Mouse (Mus musculus) left cerebral cortex, postnatal 14 days (tissue): ENCODE results near the gene Galnt5. TPM values are rescaled to one million over a fixed set of nuclear protein-coding genes. Genes with fewer than 3 reads are reported as not detected.

Experiments
- DNase-seq, 2 experiments: peaks; one replicate each; pipeline ENCODE4 v3.0.0; 2021 to 2022; ENCODE audit warnings: low spot score in 2 of 2, mixed read lengths in 1 of 2
- intact Hi-C: fragments of 180-260 bp; cut with DNase I; formaldehyde crosslinking; loops from one replicate; pipeline ENCODE4 v1.15.1; 2025
- long read RNA-seq, 2 experiments: library from polyadenylated mRNA; stranded (forward); transcript quantifications; one replicate each; pipeline ENCODE4 v2.0.0; 2021
- total RNA-seq, 2 experiments: library from RNA; stranded (reverse); gene quantifications; 2 replicates each; pipeline ENCODE4 v1.2.3; 2021

Galnt5 gene
- total RNA-seq, result under 1 TPM in 1 of 2 experiments, not detected in 1; 0.11 TPM
- long read RNA-seq, experiment 1, result 0 reads
- long read RNA-seq, experiment 2, result 0 reads

GRCm38 (mm10) chr2:57997752-57998430 lies at the start of gene Galnt5:
Gene Galnt5, plus strand, starts transcription at chr2:57997884.
- no peak for DNase-seq
- intact Hi-C loops, result no loop called here

DNA sequence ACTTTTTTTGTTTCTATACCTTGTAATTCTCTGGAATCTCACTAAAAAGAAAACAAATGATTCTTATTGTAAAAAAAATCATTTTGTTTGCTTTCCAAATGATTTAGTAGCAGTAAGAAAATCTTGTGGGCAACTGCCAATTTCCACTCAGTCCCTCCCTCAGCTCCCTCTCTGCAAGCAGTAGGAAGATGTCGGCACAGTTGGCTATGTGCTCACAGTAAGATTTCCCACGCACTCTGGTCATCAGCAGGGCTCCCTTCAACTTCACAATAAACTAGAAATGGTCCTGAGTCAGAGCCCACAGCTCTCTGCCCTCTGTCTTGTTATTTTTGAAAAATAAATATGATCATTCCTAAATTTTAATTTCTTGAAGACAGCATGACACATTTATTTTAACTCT lies 46.1 kb upstream of the Galnt5 start:
- no peak for DNase-seq
- intact Hi-C loops, result no loop called here

- DNase-seq, result no peak
Observed at GRCm38 (mm10) chr2:57960786-57961185, 36.9 kb upstream of the Galnt5 start.

GRCm38 (mm10) chr2:57982248-57982647 lies 15.4 kb upstream of the Galnt5 start:
- DNase-seq, result no peak
- intact Hi-C loops, result no loop called here

More at GRCm38 (mm10) chr2:57960786-57961185, 36.9 kb upstream of the Galnt5 start:
- intact Hi-C loops, result no loop called here

DNA sequence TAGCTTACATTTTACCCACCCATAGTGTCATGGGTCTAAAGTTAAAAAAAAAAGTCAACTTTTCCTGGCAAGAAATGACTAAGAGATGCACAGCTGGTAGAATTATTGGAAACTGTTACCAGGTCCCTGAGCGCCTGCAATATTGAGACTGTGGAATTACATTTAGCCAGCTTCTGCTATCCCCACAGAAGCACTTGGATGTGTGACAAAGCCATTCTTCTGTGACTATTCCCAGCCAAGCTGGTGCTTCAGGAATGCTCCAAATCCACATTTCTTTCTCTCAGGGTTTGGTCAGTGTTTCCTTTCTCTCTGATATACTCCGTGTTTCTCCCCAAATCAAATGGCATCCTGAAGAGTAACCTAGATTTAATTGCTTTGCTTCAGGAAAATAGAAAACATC lies 6.6 kb upstream of the Galnt5 start:
- DNase-seq, result no peak

GRCm38 (mm10) chr2:58001497-58001896 lies 3.8 kb downstream of the Galnt5 start:
- intact Hi-C loops, result no loop called here
- no peak for DNase-seq

More for the DNA sequence above, 6.6 kb upstream of the Galnt5 start:
- intact Hi-C loops, result no loop called here

GRCm38 (mm10) chr2:58007081-58007480 lies 9.4 kb downstream of the Galnt5 start:
- intact Hi-C loops, result no loop called here
- no peak for DNase-seq

- DNase-seq, result peak in 1 of 2 experiments; percentile 16
- intact Hi-C loops, result loop anchor here (10.0 kb wide), 1 partner anchor 171 kb away; the partner anchor contains the start of gene Cytip
Observed at GRCm38 (mm10) chr2:58023556-58023955, 25.9 kb downstream of the Galnt5 start.

DNA sequence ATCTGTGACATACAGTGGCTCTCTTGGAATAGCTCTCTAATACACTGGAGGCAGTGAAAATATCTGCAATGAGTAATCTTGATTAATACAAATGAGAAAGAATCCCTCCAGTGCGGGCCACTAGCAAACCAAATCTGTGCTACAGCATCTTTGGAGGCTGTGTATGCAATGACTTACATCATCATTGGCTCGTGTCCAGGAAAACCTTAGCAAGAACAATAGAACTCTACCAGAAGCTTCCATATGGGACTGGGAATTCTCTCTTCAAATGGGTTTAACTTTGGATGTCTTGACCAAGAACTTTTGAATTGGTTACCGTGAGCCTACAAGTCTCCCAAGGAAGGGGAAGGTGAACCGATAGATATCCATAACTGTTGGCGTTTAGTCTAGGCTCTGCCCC lies 29.1 kb downstream of the Galnt5 start:
- intact Hi-C loops, result loop anchor here (5.0 to 10.0 kb wide), 2 partner anchors 168 to 641 kb away; partner anchors contain the start of gene Cytip
- DNase-seq, result no peak

DNA sequence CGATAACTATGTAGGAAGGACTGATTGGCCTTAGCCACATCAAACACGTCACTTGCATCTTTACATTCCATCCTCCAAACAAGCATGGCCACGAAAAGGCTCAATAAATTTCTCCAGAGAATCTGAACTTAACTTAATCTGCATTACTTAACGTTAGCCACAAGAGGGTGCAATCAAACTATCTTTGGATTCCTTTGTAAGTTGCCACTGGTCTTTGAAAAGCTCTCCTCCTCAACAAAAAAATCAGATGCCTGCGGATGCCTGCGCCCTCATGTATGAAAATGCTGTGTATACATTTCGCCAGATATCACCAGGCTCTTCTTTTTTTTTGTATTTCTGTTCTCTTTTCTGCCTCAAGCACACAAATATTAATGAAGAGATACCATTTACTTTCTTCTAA lies 31.7 kb downstream of the Galnt5 start:
- intact Hi-C loops, result loop anchor here (5.0 to 10.0 kb wide), 2 partner anchors 165 to 638 kb away; partner anchors contain the start of gene Cytip
- DNase-seq, result peak; percentile 23 to 42

- no peak for DNase-seq
- intact Hi-C loops, result loop anchor here (5.0 kb wide), 2 partner anchors 426 to 441 kb away; partner anchors contain the start of gene Gm17409
Observed at GRCm38 (mm10) chr2:58031431-58031830, 33.7 kb downstream of the Galnt5 start.

- no peak for DNase-seq
- intact Hi-C loops, result no loop called here
Observed at GRCm38 (mm10) chr2:58035635-58036034, 38.0 kb downstream of the Galnt5 start.

DNA sequence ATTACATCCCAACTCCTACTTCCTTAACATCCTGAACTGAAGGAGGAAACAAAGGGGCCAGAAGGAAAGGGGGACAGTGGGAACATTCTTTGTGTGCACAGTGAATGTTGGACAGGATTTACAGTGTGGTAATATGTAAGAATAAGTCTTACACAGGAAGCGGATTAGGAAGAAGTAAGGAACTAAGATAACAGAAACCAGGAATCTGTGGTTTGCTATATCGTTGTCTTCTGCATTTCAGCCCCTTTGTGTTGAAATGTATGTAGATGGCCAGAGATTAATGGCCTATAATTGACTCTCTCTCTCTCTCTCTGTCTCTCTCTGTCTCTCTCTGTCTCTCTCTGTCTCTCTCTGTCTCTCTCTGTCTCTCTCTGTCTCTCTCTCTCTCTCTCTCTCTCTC lies 39.2 kb downstream of the Galnt5 start:
- no peak for DNase-seq
- intact Hi-C loops, result no loop called here

- DNase-seq, result peak; percentile 47 to 76
- intact Hi-C loops, result no loop called here
Observed at GRCm38 (mm10) chr2:58041867-58042266, 44.2 kb downstream of the Galnt5 start.

DNA sequence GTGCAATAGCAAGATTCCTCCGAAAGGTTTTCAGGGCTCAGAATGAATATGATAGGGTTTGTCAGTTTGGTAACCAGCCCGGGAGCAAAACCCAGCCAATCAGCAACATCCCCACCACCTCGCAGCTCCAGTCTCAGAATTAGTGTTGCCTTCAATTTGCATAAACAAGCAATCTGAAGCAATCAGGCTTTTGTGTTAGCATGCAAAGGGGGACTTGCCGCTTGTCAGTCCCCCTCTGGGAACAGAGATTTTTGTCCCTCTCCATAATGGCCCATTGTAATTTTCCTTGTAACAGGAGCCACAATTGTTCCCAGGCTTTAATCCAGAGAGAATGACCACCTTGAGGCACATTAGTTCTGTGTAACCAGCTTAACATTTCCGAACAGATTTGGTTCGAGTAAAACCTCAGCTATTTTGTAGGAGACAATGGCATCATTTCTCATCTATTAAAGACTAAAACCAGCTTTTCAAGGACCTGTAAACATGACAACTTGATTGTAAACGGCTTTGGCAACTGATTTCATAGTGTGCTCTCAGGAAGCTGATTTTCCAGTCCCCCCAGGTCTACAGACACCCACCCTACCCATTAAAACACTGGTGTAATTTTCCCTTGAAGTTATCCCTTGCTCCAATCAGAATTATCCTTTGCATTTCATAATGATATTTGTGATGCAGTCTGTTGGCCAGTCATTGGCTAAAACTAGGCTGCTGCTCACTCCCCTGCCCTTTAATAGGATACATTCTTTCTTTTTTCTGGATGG lies 55.3 kb downstream of the Galnt5 start, which contains the start of gene Ermn:
Gene Ermn, minus strand, starts transcription at position 44 of the 761 bp plus-strand sequence.
- intact Hi-C loops, result loop anchor here (10.0 kb wide), 1 partner anchor 272 kb away; no protein-coding TSS in a partner anchor

DNA sequence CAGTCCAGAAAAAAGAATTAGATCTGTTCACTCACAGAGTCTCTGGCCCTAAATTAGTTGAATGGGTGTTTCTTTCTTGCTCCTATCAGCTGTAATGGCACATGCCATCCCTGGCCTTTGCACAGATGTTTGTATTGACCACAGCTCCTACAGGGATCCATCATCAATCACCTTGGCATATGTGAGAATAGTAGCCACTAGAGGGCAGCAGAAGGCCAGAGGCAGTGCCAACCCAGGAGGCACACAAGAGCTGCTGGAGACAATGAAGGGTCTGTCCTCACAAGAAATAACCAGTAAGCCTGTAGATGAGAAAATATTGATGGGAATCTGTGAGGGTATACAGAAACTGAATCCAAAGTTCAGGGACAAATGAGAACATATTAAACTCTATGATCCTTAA lies 57.7 kb downstream of the Galnt5 start:
- DNase-seq, result peak; percentile 43 to 68

More for the DNA sequence above, 55.3 kb downstream of the Galnt5 start, which contains the start of gene Ermn:
- no peak for DNase-seq

DNA sequence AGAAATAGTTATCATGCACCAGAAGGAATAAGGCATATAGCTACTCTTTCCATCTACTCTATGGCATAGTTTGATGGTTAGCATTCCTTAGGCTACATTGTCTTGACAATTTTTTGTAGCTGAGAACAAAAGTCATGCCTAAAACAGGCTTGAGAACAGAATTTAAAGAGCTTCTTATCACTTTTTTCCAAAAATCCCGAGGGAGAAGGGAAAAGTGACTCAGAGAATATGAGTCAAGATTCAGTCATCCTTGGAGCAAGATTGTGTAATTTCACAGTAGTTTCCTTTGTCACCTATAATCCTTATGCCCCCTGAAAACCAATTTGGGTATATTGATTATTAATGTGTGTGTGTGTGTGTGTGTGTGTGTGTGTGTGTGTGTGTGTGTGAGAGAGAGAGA lies 82.2 kb downstream of the Galnt5 start:
- DNase-seq, result peak in 1 of 2 experiments; percentile 5
- intact Hi-C loops, result no loop called here

More for the DNA sequence above, 57.7 kb downstream of the Galnt5 start:
- intact Hi-C loops, result loop anchor here (10.0 kb wide), 1 partner anchor 269 kb away; no protein-coding TSS in a partner anchor

- intact Hi-C loops, result no loop called here
- no peak for DNase-seq
Observed at GRCm38 (mm10) chr2:58086420-58086819, 88.7 kb downstream of the Galnt5 start.

GRCm38 (mm10) chr2:58094818-58095217 lies 97.1 kb downstream of the Galnt5 start:
- intact Hi-C loops, result no loop called here
- no peak for DNase-seq
